Mouse (Mus musculus) gastrocnemius, adult 8-10 months (tissue): Measurements from ENCODE around the gene Abi3bp. TPM values are rescaled to one million over a fixed set of nuclear protein-coding genes. Genes with fewer than 3 reads are reported as not detected.

Experiments used
- DNase-seq, 2 experiments: peaks; one replicate each; pipeline ENCODE4 v3.0.0; 2022; ENCODE audit warnings: low spot score in 2 of 2
- total RNA-seq, 4 experiments: library from RNA; stranded (reverse); gene quantifications; 2 replicates each; pipeline ENCODE4 v1.2.4; 2022

The Abi3bp gene
- total RNA-seq, 4 experiments from 2014 or later, result 5.2 to 13.6 (median 7.3) TPM

- no peak for DNase-seq
Measured at GRCm38 (mm10) chr16:56681010-56681645, 203.4 kb downstream of the Abi3bp start.

DNA sequence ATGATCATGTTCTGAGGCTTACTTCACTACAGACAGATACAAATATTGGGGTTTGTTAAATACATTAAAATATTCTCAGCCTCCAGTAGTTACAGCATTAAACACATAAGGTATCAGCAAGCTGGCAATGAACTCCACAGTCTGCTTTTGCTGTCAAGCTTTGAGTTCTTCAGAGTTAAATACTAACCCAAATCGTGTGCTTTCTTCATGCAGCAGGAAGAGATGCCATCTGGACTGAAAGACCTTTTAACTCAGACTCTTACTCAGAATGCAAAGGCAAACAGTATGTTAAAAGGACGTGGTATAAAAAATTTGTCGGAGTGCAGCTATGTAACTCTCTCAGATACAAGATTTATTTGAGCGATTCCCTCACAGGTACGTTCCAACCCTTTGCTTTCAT, 209.1 kb downstream of the Abi3bp start:
- DNase-seq, result no peak

GRCm38 (mm10) chr16:56690715-56691114, 213.0 kb downstream of the Abi3bp start:
- no peak for DNase-seq

DNA sequence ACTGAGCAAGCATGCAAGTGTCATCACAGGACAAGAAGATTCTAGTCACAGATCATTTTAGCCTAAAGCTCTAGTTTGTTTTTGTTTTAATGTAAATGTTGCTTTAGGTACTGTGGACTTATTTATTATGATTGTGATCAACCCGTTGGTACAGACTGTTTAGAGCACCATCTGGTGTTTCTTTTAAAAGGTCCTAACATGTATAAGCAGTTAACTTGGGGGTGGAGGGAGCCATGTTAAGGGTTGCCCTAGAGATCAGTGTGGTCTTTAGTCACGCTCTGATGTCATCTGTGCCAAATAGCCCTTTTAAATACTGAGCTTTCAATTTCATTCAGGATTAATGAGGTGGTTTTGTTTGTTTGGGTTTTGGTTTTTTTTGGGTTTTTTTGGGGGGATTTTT, 218.8 kb downstream of the Abi3bp start:
- no peak for DNase-seq

DNA sequence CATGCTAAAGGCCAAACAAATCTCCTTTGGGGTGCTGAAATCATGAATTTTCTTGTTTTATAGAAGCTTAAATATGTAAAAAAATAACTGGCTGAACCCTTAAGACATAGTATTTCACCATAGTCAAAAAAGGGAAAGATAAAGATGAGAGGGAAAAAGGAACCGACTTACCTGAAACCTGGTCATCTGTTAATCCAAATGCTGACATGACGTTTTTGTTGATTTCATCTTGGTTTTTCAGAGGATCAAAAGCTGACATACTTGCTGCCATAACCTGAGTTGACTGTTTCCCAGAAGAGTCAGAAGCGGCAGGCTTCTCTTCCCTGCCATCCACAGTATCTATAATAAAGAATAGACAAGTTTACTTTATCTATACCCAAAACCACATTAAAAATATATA, 223.2 kb downstream of the Abi3bp start:
- no peak for DNase-seq

DNA sequence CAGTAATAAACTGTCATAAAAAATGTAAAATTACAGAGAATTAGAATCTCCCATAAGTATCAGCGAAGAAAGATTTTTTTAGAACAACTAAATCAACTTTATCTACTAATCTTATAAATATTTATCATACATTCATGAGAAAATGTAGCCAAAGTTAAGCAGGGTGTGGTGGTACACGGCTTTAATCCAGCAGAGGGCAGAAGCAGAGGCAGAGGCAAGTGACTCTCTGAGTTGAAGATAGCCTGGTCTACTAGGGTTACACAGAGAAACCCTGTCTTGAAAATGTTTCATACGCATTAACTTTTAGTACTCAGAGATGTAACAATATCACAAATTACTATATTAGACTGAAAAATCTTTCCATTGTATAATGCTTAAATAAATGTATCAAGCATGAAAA, 228.1 kb downstream of the Abi3bp start:
- DNase-seq, result no peak

- no peak for DNase-seq
Measured at GRCm38 (mm10) chr16:56710071-56710470, 232.4 kb downstream of the Abi3bp start.

DNA sequence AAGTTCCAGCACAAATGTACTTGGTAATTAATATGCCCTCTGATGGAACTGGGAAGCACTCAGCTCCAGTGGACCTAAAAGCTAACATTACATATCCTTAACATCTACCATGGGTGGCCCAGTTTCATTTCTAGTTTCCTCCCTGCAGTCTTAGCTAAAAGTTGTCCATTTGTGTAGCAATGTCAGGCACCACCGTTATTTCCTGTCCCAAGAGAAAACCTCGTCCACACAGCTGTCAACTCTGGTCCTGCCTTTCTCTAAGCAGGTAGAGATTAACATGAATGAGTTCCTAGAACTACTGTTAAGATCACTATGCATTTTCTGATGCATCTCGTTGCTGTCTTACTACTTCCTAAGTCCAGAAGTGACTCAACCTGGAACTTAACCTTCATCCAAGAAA, 237.9 kb downstream of the Abi3bp start:
- no peak for DNase-seq

GRCm38 (mm10) chr16:56716557-56717179, 239.0 kb downstream of the Abi3bp start:
- DNase-seq, result peak in 1 of 2 experiments; percentile 10

GRCm38 (mm10) chr16:56717224-56718200, 239.8 kb downstream of the Abi3bp start, which contains the start of gene Tfg:
Gene Tfg (minus strand): TSS chr16:56717450.
- peak; percentile 97 to 99 for DNase-seq

DNA sequence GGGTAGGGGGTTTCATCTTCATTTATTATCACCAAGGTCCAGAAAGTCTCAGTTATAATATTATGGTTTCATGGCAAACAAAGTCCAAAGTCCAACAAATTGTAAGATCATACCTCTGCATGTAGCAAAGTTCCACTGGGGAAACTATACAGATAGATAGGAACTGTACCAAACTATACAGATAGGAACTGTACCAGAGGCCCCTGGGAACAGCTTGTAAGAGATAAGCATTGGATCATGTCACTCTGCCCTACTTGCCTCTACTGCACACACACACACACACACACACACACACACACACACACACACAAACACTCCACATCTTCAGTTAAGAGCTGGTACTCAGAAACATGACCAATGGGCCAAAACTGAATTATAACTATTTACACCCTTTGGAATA, 241.4 kb downstream of the Abi3bp start:
- no peak for DNase-seq

- no peak for DNase-seq
Measured at GRCm38 (mm10) chr16:56722357-56722756, 244.7 kb downstream of the Abi3bp start.

GRCm38 (mm10) chr16:56724927-56725326, 247.2 kb downstream of the Abi3bp start:
- DNase-seq, result no peak

GRCm38 (mm10) chr16:56729060-56729459, 251.4 kb downstream of the Abi3bp start:
- DNase-seq, result no peak

Other genes starting within 250 kb of the Abi3bp start
- gene Tfg, start 239.6 kb downstream of the Abi3bp start, total RNA-seq, result 10 to 100 TPM; 39.4 to 49.2 (median 40.6) TPM